Mouse (Mus musculus) megakaryocyte, embryonic 14.5 days (primary cell): ENCODE measurements at regions not wholly inside any gene's neighbourhood (a gene's known extent, or its start where the extent isn't known, plus 50 kb on each side); places are given as distances from the start of the nearest gene placed in this dataset.

Experiments used
- FLI1 ChIP-seq: IDR thresholded peaks from 2 replicates; pipeline ENCODE4 v1.6.1; 2012; ENCODE audit warnings: low read length, inconsistent platforms, mixed read lengths
- GATA1 ChIP-seq: IDR thresholded peaks from 3 replicates; pipeline ENCODE4 v1.6.1; 2012; ENCODE audit warnings: mixed read lengths, low read length, inconsistent platforms, borderline replicate concordance

- TF ChIP-seq GATA1: no peak
- TF ChIP-seq FLI1: no peak
Observed at GRCm38 (mm10) chr13:102570286-102570685, 123.1 kb upstream of the Cd180 start.
